Mouse (Mus musculus): Measurements from ENCODE around the gene Gucy2c.

DNA sequence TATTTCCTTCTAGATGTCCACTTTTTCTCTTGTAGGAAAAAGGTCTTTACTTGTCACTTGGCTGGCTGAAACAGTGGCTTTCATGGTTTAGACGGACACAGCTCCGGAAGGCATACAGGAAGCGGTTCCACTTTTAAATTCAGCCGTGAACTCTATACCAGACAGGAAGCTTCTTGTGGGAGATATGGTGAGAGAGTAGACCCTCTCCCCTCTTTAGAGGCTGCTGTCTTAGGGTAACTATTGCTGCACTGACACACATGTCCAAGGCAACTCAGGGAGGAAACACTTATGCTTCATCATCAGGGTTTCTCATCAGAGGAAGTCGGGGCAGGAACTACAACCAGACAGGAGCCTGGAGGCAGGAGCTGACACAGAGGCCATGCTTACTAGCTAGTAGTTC is 36.0 kb downstream of the Gucy2c start:
- no peak for TF ChIP-seq CTCF (IDR thresholded peaks at IDR 0.05; ENCODE audit: control insufficient read depth, insufficient read depth, low read length)
- no peak for TF ChIP-seq POLR2A (IDR thresholded peaks at IDR 0.05; ENCODE audit: borderline replicate concordance, control insufficient read depth, low read depth, low read length)
